Mouse (Mus musculus): ENCODE measurements around the gene Agap3.

Gene Agap3

DNA sequence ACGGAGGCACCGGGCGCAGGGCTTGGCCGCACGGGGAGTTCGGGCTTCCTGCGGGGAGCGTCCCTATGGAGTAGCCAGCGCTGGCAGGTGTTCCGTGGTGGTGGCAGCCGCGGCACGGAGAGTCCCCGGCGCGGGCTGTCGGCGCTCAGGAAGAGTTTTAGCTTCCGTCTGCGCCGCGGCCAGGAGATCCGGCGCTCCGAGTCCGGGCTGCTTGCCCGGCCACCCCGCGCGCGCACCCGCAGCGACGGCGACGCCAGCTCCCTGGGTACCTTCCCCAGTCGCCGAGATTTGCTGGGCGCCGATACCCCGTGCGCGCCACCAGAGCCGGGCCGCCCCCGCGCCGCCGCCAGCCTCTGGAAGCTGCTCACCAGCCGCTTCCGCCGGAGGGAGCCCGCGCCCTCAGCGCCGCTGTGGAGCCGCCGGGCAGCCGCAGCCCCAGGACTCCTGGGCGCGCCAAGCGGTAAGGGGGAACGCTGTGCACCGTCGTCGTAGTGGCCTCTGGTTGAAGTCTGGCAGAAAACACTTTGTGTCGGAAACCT is 22.8 kb downstream of the Agap3 start:
- no peak for DNase-seq (ENCODE audit: low read depth, low spot score)

DNA sequence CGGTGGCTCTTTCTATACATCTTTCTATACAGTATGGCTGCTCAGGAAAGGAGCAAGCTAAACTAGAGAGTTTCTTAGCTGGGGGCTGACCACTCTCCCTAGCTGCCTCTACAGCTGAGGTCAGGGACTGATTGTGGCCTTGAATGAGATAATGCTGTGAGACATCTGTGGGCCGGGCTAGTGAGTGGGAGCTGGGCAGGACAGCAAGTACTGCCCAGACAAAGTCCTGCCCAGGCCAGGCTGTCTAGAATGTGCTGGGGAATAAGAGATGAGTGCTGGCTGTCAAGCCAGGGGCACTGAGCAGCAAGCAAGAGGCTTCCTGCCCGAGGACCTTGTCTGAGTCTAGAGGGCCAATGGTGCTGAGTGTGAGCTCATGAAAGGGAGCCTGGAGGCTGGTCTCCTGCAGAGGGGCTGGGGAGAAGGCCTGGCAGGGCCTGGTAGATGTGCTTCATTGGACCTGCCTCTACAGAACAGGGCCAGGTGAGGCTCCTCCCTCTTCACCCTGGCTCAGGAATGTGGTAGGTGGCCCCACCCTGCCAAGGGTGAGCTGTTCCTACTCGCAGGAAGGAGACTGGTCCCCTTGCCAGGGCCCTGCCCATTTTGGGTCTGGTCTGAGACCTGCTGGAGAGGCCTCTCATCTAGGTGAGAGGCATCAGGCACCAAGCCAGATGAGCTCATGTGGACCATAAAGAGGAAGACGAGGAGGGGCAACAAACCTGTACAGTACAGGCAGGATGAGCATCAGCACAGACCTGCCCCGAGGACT is 23.7 kb downstream of the Agap3 start:
- DNase-seq (ENCODE audit: low read depth, low spot score) = no peak

DNA sequence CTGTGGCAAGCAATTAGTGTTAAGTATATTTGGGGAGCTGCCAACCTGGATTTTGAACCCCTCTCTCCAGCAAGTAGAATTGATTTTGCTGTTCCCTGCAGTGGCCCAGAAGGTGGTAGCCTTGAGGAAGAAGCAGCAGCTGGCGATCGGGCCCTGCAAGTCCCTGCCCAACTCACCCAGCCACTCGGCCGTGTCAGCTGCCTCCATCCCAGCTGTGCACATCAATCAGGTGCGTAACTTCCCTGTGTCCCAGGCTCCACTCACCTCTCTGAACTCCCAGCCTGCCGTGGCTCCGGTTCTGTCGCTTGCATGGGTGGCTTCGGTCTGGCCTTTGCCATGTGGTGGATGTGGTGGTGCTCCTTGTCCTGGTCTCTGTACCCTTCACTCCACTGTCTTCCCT is 25.9 kb downstream of the Agap3 start:
- DNase-seq (ENCODE audit: low read depth, low spot score) = no peak

DNA sequence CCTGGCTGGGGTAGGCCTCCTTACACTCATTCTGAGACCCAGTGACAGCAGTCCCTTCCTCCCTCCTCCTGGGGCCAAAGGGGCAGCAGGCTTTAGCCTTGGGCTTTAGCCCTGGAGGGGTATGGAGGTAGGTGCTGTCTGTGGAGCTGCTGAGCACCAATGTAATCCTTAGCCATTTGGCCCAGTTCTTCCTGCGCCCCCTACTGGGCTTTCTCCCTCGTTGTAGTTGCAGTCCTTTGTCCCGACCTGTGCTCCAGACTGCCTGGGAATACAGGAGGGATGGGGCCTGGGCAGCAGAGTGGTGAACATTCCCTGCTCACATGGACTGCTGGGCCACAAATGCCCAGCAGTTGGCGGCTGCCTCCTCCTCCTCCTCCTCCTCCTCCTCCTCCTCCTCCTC is 29.7 kb downstream of the Agap3 start:
- DNase-seq (ENCODE audit: low read depth, low spot score) = peak; percentile 89

DNA sequence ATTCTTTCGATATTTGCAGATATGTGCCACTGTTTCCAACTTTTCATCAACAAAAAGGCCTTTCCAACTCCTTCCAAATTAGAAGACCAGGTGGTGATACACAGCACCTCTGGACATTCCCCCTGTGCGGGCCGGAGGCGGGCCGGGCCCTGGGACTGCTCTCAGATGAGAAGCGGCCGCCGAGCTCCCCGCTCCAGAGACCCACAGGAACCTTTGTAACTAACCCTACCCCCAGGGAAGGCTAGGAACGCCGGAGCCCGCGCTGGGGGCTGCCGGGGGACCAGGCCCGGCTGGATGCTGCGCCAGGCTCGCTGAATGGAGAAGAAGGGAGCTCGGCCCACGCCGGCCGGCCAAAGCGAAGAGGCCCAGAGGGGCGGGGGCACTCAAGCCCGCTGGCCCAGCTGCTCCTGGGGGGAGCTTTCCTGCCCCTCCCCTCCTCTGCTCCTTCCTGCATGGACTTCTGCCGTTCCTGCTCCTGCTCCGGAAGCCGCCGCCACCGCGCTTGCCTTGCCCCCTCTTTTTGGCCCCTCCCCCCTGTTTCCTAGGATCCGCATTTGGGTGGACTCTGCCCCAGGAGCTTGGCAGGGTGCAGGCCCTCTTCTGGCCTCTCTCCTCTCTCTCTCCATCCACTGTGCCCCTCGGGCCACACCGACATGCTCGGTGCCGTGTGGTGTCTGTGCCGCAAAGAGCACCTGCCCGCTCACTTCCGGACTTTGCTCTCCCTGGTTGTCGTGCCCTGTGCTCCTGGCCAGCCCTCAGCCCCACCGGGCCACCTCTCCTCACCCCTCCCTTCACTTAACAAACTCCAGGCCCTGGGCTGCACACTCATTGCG is 30.5 kb downstream of the Agap3 start:
- DNase-seq (ENCODE audit: low read depth, low spot score) = peak; percentile 42

GRCm38 (mm10) chr5:24483326-24483725 is 31.3 kb downstream of the Agap3 start:
- peak; percentile 91 for DNase-seq (ENCODE audit: low read depth, low spot score)

DNA sequence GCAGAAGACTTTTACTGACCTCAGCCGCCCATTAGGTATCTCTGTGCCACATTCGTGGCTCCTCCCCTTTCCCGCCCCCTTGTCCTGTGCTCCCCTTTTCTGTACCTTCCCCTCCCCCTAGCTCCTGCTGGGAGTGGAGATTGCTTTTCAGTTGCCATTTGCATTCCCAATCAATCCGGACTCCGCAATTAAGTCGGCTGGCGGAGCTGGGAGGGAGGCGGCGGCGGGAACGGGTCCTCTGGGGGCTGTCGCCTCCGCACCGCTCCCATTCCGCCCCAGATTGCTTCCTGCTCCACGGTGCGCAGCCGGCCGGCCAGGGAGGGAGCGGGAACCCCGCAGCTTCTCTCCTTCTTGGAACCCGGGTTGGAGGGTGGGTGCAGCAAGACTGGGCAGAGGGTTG is 33.0 kb downstream of the Agap3 start:
- peak; percentile 82 for DNase-seq (ENCODE audit: low read depth, low spot score)

GRCm38 (mm10) chr5:24486097-24486496 is 34.1 kb downstream of the Agap3 start:
- DNase-seq (ENCODE audit: low read depth, low spot score) = peak; percentile 87

DNA sequence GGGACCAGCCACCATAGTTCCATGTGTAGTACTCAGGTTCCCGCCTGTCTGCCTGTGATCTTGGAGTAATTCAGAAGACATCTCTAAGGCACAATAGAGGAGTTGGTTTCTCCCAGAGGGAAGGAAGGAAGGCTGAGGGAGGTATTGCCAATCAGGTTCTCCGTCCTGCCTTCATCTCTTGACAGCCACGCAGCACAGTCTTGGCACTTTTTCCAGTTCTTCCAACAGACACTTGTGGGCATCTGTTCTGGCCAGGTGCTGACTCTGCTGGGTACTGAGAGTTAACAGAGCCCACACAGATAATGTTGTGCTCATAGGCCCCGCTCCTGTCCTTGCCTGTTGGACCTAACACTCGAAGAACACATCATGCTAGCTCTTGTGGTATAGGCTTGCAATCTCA is 34.8 kb downstream of the Agap3 start:
- DNase-seq (ENCODE audit: low read depth, low spot score) = no peak

GRCm38 (mm10) chr5:24490413-24490920 is 38.5 kb downstream of the Agap3 start:
- no peak for DNase-seq (ENCODE audit: low read depth, low spot score)

DNA sequence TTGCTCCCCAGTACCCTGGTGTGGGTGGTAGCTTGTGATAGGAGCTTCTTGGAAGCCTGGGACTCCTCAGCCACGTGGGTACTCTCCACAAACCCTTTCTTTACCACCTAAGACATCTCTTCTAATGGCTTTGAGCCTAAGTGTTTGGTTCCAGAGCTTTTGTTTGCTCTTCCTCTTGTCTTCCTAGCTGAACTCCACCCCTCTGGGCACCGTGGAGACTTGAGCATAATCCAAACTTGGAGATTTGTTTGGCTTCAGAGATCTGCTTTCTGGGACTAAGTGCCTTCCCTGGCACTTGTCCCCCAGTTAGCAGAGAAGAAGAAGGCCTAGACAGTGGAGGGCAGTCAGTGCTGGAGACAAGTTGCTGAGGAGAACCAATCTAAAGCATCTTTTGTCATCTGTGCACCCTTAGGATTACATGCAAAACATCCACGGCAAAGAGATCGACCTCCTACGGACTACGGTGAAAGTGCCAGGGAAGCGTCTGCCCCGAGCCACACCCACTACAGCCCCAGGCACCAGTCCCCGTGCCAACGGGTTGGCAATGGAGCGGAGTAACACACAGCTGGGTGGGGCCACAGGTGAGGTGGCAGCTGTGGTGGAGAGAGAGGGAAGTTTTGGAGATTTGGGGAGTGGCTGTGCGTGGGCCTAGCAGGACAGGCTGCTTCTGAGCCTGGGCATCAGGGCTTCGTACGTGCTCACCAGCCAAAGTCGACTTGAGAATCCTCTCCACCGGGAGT is 40.7 kb downstream of the Agap3 start:
- DNase-seq (ENCODE audit: low read depth, low spot score) = no peak

- DNase-seq (ENCODE audit: low read depth, low spot score) = no peak
Measured at GRCm38 (mm10) chr5:24495019-24495418, 43.0 kb downstream of the Agap3 start.

GRCm38 (mm10) chr5:24496756-24497155 is 44.8 kb downstream of the Agap3 start:
- DNase-seq (ENCODE audit: low read depth, low spot score) = no peak

DNA sequence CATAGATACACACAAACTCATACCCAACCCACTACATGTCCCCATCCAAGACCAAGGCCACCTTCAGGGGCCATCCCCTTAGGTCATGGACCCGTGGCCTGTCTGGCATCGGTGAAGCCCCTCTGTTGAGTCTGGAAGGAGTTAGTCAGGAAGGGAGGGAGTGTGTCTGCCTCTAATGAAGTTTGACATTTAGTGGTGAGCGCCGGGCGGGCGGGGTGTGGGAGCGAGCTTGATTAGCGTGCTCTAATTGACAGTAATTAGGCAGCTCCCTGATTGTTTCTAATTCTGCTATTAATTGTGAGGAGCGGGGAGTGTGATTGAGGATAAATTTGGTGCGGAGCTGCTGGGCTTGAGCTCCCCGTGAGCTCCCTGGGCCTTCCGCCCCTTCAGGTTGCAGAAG is 45.5 kb downstream of the Agap3 start:
- no peak for DNase-seq (ENCODE audit: low read depth, low spot score)

GRCm38 (mm10) chr5:24499113-24499512 is 47.1 kb downstream of the Agap3 start:
- DNase-seq (ENCODE audit: low read depth, low spot score) = no peak

DNA sequence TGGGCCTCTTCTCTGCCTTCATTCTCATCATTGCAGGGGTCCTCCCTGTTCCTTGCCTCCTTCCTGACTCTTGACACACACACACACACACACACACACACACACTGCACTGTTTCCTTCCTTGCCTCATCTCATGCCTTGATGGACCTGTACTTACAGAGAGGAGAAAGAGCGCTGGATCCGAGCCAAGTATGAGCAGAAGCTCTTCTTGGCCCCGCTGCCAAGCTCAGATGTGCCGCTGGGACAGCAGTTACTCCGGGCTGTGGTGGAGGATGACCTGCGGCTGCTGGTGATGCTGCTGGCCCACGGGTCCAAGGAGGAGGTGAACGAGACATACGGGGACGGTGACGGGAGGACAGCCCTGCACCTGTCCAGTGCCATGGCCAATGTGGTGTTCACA is 48.9 kb downstream of the Agap3 start:
- no peak for DNase-seq (ENCODE audit: low read depth, low spot score)

DNA sequence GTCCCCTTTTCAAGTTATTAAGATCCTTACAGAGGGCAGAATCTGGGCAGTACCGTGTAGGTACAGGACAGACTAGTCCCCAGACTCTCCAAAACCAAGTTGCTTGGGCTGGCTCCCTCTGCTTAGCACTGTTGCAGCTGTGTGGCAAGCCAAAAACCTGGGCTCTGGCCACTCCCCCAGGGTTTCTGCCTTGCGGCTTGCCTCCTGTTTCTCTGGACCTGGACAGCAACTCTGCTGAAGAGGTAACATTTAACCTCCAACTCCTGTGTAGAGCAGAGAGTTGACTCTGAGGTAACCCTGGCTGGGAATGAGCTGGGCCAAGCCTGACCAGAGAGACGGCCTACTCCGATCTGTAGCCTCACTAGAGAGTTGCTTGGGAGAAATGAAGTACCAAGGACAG is 50.8 kb downstream of the Agap3 start:
- peak; percentile 41 for DNase-seq (ENCODE audit: low read depth, low spot score)

DNA sequence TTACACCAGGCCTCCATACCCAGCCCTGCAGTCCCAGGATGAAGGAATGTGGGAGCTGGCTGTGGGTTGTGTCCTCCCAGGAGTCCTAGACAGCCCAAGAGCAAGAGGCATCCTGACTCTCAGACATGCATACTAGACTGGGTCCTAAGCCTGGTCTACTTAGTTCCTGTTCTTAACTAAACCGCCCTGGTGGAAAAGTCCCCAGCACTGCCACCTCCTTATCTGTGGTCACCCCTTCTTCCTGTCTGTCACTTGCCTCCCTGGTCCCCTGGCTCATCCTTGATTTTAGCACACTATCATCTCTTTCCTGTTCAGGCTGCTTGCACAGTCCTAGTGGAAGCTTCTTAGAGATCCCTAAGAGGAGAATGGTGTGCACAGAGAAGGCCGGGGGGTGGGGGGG is 53.5 kb downstream of the Agap3 start:
- DNase-seq (ENCODE audit: low read depth, low spot score) = no peak

GRCm38 (mm10) chr5:24508406-24508805 is 56.4 kb downstream of the Agap3 start:
- DNase-seq (ENCODE audit: low read depth, low spot score) = peak; percentile 62

- peak; percentile 80 for DNase-seq (ENCODE audit: low read depth, low spot score)
Measured at GRCm38 (mm10) chr5:24510635-24511034, 58.7 kb downstream of the Agap3 start.

DNA sequence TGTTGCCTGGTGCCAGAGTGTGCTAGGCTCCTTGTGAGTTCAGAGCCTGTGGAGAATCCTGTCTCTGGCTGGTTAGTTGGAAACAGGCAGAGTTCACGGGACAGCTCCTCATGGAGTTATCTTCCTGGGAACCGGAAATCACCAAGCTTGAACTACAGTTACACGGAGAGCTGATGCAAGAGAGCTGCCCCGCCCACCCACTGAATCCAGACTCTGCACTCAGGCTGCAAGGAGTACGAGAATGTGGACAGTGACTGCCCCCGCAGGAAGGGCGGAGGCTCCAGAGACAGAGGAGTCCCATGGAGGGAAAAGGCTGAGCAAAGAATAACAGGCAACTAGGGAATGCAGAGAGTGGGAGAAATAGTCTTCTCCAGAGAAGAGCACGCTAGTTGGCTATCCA is 60.3 kb downstream of the Agap3 start:
- DNase-seq (ENCODE audit: low read depth, low spot score) = peak; percentile 93

- no peak for DNase-seq (ENCODE audit: low read depth, low spot score)
Measured at GRCm38 (mm10) chr5:24521366-24521765, 69.4 kb downstream of the Agap3 start.

Data from ES-CJ7 (cell line).